Comparison of ENCODE assay signal across 14 mouse cellular contexts in genomic region chr13:43900758-43901157, GRCm38 (mm10).
DNase-seq lines count a peak whose midpoint lies in the region; ATAC-seq and TF ChIP-seq lines count a peak whose summit lies in the region.
"Had no signal": no experiment of that assay in that cellular context is flagged by ENCODE, and none has a peak within 500 bp of the region (broad histone marks: within the 10 kb centered on the region; RNA-seq: fewer than 3 reads in every experiment).

No protein-coding gene starts in this region.

- H3K9ac ChIP-seq in forebrain, postnatal 0 days, result no peak overlapping the region
- no peak overlapping the region for H3K9ac ChIP-seq in forebrain, embryonic 15.5 days (replicated peaks)
- H3K9ac ChIP-seq in heart, postnatal 0 days (replicated peaks; ENCODE audit: low read depth, low read length), result no peak overlapping the region
- no peak overlapping the region for H3K9ac ChIP-seq in forebrain, embryonic 11.5 days (ENCODE audit: low read length)
- H3K9ac ChIP-seq: liver, embryonic 14.5 days had no signal

- no peak overlapping the region for H3K4me2 ChIP-seq in forebrain, postnatal 0 days (ENCODE audit: low read depth)
- no peak overlapping the region for H3K4me2 ChIP-seq in forebrain, embryonic 15.5 days (replicated peaks)
- no peak overlapping the region for H3K4me2 ChIP-seq in heart, postnatal 0 days (ENCODE audit: low read depth, low read length)
- H3K4me2 ChIP-seq in forebrain, embryonic 11.5 days (ENCODE audit: low read depth, low read length, severe bottlenecking), result no peak overlapping the region

- no peak for DNase-seq in forebrain, postnatal 0 days
- DNase-seq in kidney, postnatal 14 days, result peak; percentile 28
- DNase-seq in kidney, postnatal 4 days, result no peak
- peak; percentile 29 for DNase-seq in heart, postnatal 0 days (ENCODE audit: low spot score)
- no peak for DNase-seq in frontal cortex, adult 2 months (ENCODE audit: extremely low spot score in 1 of 2, low spot score in 1 of 2)
- DNase-seq in forebrain, embryonic 11.5 days (ENCODE audit: low spot score), result no peak
- DNase-seq: adrenal gland, postnatal 10 days; layer of hippocampus, postnatal 36 days; right cerebral cortex, postnatal 4 days; thymus, postnatal 14 days had no signal

- H3K27ac ChIP-seq in forebrain, postnatal 0 days (ENCODE audit: low read depth, low read length), result no peak overlapping the region
- no peak overlapping the region for H3K27ac ChIP-seq in forebrain, embryonic 15.5 days (replicated peaks)
- H3K27ac ChIP-seq in heart, postnatal 0 days (ENCODE audit: low read depth), result no peak overlapping the region
- H3K27ac ChIP-seq in forebrain, embryonic 11.5 days (ENCODE audit: low read depth, low read length), result no peak overlapping the region
- H3K27ac ChIP-seq: liver, embryonic 14.5 days had no signal

- no peaks in the 10 kb centered on the region for H3K4me1 ChIP-seq in forebrain, postnatal 0 days (ENCODE audit: insufficient read depth)
- H3K4me1 ChIP-seq in forebrain, embryonic 15.5 days, result peaks cover 5% of the 10 kb centered on the region
- H3K4me1 ChIP-seq in heart, postnatal 0 days (ENCODE audit: control insufficient read depth, insufficient read depth), result peaks cover 9% of the 10 kb centered on the region
- H3K4me1 ChIP-seq in forebrain, embryonic 11.5 days (replicated peaks; ENCODE audit: control insufficient read depth, insufficient read depth, low read length), result no peaks in the 10 kb centered on the region

- ATAC-seq in forebrain, postnatal 0 days, result peak; percentile 32; the same call in 1 of the 2 replicates
- no peak for ATAC-seq in forebrain, embryonic 15.5 days (replicated peaks)
- ATAC-seq in cerebellum, adult (ENCODE audit: insufficient number of reproducible peaks, low FRiP score, low TSS enrichment), result peak; percentile 66
- ATAC-seq in heart, postnatal 0 days (ENCODE audit: insufficient read depth, low read depth), result 0 out of 2 replicates have a peak, but pooled peaks have one; percentile 41
- ATAC-seq in forebrain, embryonic 11.5 days (replicated peaks; ENCODE audit: low FRiP score), result no peak
- ATAC-seq: Patski had no signal

- TF ChIP-seq CTCF in forebrain, postnatal 0 days (IDR thresholded peaks at IDR 0.05; ENCODE audit: low read depth), result no peak
- TF ChIP-seq CTCF in heart, postnatal 0 days (IDR thresholded peaks at IDR 0.05; ENCODE audit: low read depth), result no peak

- H3K36me3 ChIP-seq in forebrain, postnatal 0 days (ENCODE audit: insufficient read depth), result no peaks in the 10 kb centered on the region
- H3K36me3 ChIP-seq in forebrain, embryonic 15.5 days, result no peaks in the 10 kb centered on the region
- no peaks in the 10 kb centered on the region for H3K36me3 ChIP-seq in heart, postnatal 0 days (replicated peaks; ENCODE audit: control insufficient read depth, insufficient read depth, low read length)
- no peaks in the 10 kb centered on the region for H3K36me3 ChIP-seq in forebrain, embryonic 11.5 days (ENCODE audit: control insufficient read depth, insufficient read depth, low read length)

- H3K4me3 ChIP-seq in forebrain, postnatal 0 days (ENCODE audit: low read depth, low read length), result no peak overlapping the region
- no peak overlapping the region for H3K4me3 ChIP-seq in forebrain, embryonic 15.5 days
- no peak overlapping the region for H3K4me3 ChIP-seq in heart, postnatal 0 days (ENCODE audit: low read depth, low read length)
- H3K4me3 ChIP-seq in forebrain, embryonic 11.5 days (ENCODE audit: low read depth, low read length), result no peak overlapping the region

- TF ChIP-seq EP300 in heart, postnatal 0 days (IDR thresholded peaks at IDR 0.05; ENCODE audit: low read depth), result no peak

- no peaks in the 10 kb centered on the region for H3K27me3 ChIP-seq in forebrain, postnatal 0 days (ENCODE audit: insufficient read depth, low read length)
- no peaks in the 10 kb centered on the region for H3K27me3 ChIP-seq in forebrain, embryonic 15.5 days
- H3K27me3 ChIP-seq in heart, postnatal 0 days (ENCODE audit: control insufficient read depth, insufficient read depth, low read length), result no peaks in the 10 kb centered on the region
- no peaks in the 10 kb centered on the region for H3K27me3 ChIP-seq in forebrain, embryonic 11.5 days (ENCODE audit: control insufficient read depth, insufficient read depth, low read length)
- H3K27me3 ChIP-seq: Patski had no signal

- H3K9me3 ChIP-seq in forebrain, postnatal 0 days (ENCODE audit: low read length), result no peaks in the 10 kb centered on the region
- H3K9me3 ChIP-seq in forebrain, embryonic 15.5 days, result no peaks in the 10 kb centered on the region
- H3K9me3 ChIP-seq in heart, postnatal 0 days (replicated peaks; ENCODE audit: control insufficient read depth, low read length), result no peaks in the 10 kb centered on the region
- no peaks in the 10 kb centered on the region for H3K9me3 ChIP-seq in forebrain, embryonic 11.5 days (ENCODE audit: control insufficient read depth, low read length)

- 82% methylated on average over 7 of the region's 7 CpGs for WGBS in forebrain, postnatal 0 days
- 83% methylated on average over 7 of the region's 7 CpGs for WGBS in forebrain, embryonic 15.5 days
- WGBS in heart, postnatal 0 days, result 42% methylated on average over 7 of the region's 7 CpGs
- WGBS in forebrain, embryonic 11.5 days, result 84% methylated on average over 7 of the region's 7 CpGs

Comparison
In these comparisons a context has a peak if more than half of its experiments do, and no peak if none do; other contexts are left out.
1. ATAC-seq: peak in forebrain, postnatal 0 days (single experiment), cerebellum, adult (single experiment) and heart, postnatal 0 days (single experiment); none in forebrain, embryonic 15.5 days (single experiment) and forebrain, embryonic 11.5 days (single experiment).
2. DNase-seq: peak in kidney, postnatal 14 days (single experiment) and heart, postnatal 0 days (single experiment); none in forebrain, postnatal 0 days (single experiment), kidney, postnatal 4 days (0 of 2), frontal cortex, adult 2 months (0 of 2) and forebrain, embryonic 11.5 days (single experiment).